Mouse (Mus musculus) bone marrow macrophage, adult 2 months (primary cell): Measurements from ENCODE around the gene Mettl8.

Experiments
- CTCF ChIP-seq: IDR thresholded peaks from 2 replicates; pipeline ENCODE4 v1.5.1; 2012; ENCODE audit warnings: low read depth, mild to moderate bottlenecking, low read length, moderate library complexity
- POLR2A ChIP-seq: IDR thresholded peaks from 2 replicates; pipeline ENCODE4 v1.6.1; 2012; ENCODE audit warnings: mild to moderate bottlenecking, low read depth, low read length, borderline replicate concordance

GRCm38 (mm10) chr2:70970158-70970741 is 85.1 kb downstream of the Mettl8 start:
- no peak for TF ChIP-seq POLR2A
- TF ChIP-seq CTCF: no peak
